Mouse (Mus musculus) G1E (cell line): Measurements from ENCODE around the gene Olfr549. TPM values are rescaled to one million over a fixed set of nuclear protein-coding genes. Genes with fewer than 3 reads are reported as not detected.

Experiments used
- ATAC-seq: 2 replicates; pipeline ENCODE4 v1.8.0; 2016; ENCODE audit warnings: mild to moderate bottlenecking; ENCODE audit not compliant: insufficient number of reproducible peaks, poor library complexity, low FRiP score, severe bottlenecking; ENCODE audit errors: extremely low read depth
- DNase-seq: peaks from one replicate; pipeline ENCODE4 v3.0.0; 2012; ENCODE audit warnings: low spot score
- H3K27me3 ChIP-seq: 2 replicates; pipeline ENCODE4 v1.6.1; 2012; ENCODE audit warnings: mild to moderate bottlenecking, low read length, inconsistent platforms; ENCODE audit not compliant: insufficient read depth
- H3K36me3 ChIP-seq: replicated peaks from 2 replicates; pipeline ENCODE3; 2012; ENCODE audit warnings: mild to moderate bottlenecking, inconsistent platforms
- H3K4me1 ChIP-seq: 2 replicates; pipeline ENCODE4 v1.6.1; 2012; ENCODE audit warnings: low read depth, low read length, inconsistent platforms, mixed read lengths; ENCODE audit not compliant: insufficient read depth
- H3K4me3 ChIP-seq: 2 replicates; pipeline ENCODE4 v1.5.1; 2012; ENCODE audit warnings: low read depth, mild to moderate bottlenecking, inconsistent platforms, low read length, moderate library complexity, mixed read lengths
- H3K9me3 ChIP-seq: replicated peaks from 2 replicates; pipeline ENCODE4 v1.6.1; 2012; ENCODE audit warnings: inconsistent platforms
- CTCF ChIP-seq: IDR thresholded peaks from 2 replicates; pipeline ENCODE4 v1.5.1; 2012; ENCODE audit warnings: low read depth, low read length, inconsistent platforms, mixed read lengths
- GATA1 ChIP-seq: IDR thresholded peaks from 2 replicates; pipeline ENCODE4 v1.6.1; 2012; ENCODE audit warnings: borderline replicate concordance, low read length, inconsistent platforms, mixed read lengths
- GATA2 ChIP-seq: IDR thresholded peaks from 2 replicates; pipeline ENCODE4 v1.6.1; 2012; ENCODE audit warnings: low read depth, low read length, inconsistent platforms, borderline replicate concordance
- POLR2AphosphoS5 ChIP-seq: IDR thresholded peaks from 2 replicates; pipeline ENCODE4 v1.6.1; 2012; ENCODE audit warnings: low read depth, low read length, inconsistent platforms; ENCODE audit not compliant: insufficient replicate concordance
- TAL1 ChIP-seq: conservative IDR thresholded peaks from 2 replicates; pipeline ENCODE4 v1.6.1; 2012; ENCODE audit warnings: low read depth, low read length, inconsistent platforms, mixed read lengths
- polyA plus RNA-seq: library from polyadenylated mRNA; stranded (reverse); fragments of >175 nt; gene quantifications from 2 replicates; pipeline ENCODE4 v1.2.3, GENCODE M21; 2012
- total RNA-seq, 2 experiments: library from RNA; stranded (forward) in 1 of 2; stranded (reverse) in 1 of 2; fragments of 200-1000 nt in 1 of 2; fragments of >200 nt in 1 of 2; fragmentation: Nextera tagmentation in 1 of 2; gene quantifications; 2 replicates each; pipeline ENCODE4 v1.2.3; 2014 to 2017

Gene Olfr549
- not detected in 2 replicates for total RNA-seq (2014; fragmentation: Nextera tagmentation)
- 0.05 and 0.23 TPM in 2 replicates for total RNA-seq (2017)
- polyA plus RNA-seq = not detected in 2 replicates

DNA sequence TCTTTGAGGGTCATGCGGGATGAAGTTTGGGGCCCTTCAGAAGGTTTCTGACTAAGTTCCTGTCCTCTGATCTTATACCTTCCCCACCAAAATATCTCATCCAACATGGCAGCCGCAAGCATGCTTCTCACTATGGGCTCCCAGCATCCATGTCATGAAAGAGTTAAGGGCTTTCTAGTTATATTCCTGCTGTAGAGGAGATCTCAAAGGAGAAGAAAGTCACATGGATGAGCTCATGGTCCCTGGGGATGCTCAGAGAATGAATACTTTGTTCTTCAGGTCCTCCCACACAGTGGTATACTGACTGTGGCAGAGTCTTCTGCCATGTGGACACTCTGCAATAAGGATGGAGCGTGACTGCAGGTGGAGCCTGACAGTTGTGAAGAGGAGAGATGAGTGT, at the start of gene Olfr549:
Gene Olfr549 (plus strand): TSS at position 301 of the 400 bp plus-strand sequence.
- ATAC-seq (no peak), DNase-seq (no peak)
- Histone ChIP-seq H3K4me3 (no peak within 1 kb of the TSS), H3K4me1 (no peaks in the 10 kb centered on the region), H3K9me3 (no peaks in the 10 kb centered on the region), H3K27me3 (peaks cover 17% of the 10 kb centered on the region; the same call in 1 of the 2 replicates), H3K36me3 (no peaks in the 10 kb centered on the region)
- TF ChIP-seq CTCF = no peak
- no peak for TF ChIP-seq TAL1
- TF ChIP-seq GATA2 = no peak
- no peak for TF ChIP-seq POLR2AphosphoS5
- TF ChIP-seq GATA1 = no peak

DNA sequence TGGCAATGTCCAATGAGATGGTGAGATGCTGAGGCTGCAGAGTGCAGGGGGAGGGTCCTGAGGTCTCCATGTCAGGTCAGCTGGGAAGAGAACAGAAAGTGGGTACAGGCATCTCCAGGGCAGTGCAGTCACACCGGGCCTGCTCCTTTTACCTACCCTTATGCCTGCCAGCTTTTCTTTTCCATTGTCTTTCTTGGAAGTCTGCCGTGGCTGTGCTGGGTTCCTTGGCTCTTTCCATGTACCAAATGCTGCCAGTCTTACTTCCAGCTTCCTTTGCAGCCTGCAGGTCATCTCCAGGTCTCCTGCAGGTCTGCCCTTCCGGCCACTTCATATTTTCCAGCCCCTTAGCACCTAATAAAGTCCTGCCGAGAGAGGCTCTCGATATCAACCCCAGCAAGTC, 47.7 kb upstream of the Olfr549 start:
- no peak for DNase-seq
- ATAC-seq = no peak
- no peaks in the 10 kb centered on the region for H3K9me3 ChIP-seq
- H3K4me1 ChIP-seq = peaks cover 1% of the 10 kb centered on the region; the same call in 1 of the 2 replicates
- TF ChIP-seq GATA2 (no peak), POLR2AphosphoS5 (no peak), GATA1 (no peak), CTCF (no peak), TAL1 (no peak)
- peaks cover 33% of the 10 kb centered on the region for H3K27me3 ChIP-seq
- no peaks in the 10 kb centered on the region for H3K36me3 ChIP-seq
- no peak overlapping the region for H3K4me3 ChIP-seq

DNA sequence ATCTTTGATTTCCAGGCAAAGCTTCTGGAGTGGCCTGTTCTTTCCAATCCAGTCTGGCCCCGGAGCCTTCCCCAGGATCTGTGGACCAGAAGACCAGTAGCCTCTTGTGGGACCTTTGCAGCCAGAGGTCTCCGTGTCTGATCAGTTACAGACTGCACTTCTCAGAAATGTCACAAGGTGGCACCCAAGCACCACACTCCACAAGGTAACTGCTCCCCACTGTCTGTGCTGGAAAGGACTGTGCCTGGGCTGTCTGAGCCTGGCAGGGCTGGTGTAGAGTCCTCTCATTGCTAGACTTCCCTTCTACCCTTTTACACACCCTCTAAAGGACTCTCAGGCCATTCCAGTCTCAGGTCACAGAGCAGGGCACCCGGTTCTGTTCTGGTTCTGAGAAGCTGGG, 42.8 kb upstream of the Olfr549 start:
- Histone ChIP-seq H3K4me1 (peaks cover 2% of the 10 kb centered on the region; the same call in 1 of the 2 replicates), H3K27me3 (peaks cover 19% of the 10 kb centered on the region), H3K9me3 (no peaks in the 10 kb centered on the region), H3K36me3 (no peaks in the 10 kb centered on the region), H3K4me3 (no peak overlapping the region)
- ATAC-seq (peak; percentile 63), DNase-seq (peak; percentile 61)
- peak; percentile 80 for TF ChIP-seq CTCF
- no peak for TF ChIP-seq TAL1
- TF ChIP-seq GATA1 = no peak
- no peak for TF ChIP-seq GATA2
- TF ChIP-seq POLR2AphosphoS5 = no peak

DNA sequence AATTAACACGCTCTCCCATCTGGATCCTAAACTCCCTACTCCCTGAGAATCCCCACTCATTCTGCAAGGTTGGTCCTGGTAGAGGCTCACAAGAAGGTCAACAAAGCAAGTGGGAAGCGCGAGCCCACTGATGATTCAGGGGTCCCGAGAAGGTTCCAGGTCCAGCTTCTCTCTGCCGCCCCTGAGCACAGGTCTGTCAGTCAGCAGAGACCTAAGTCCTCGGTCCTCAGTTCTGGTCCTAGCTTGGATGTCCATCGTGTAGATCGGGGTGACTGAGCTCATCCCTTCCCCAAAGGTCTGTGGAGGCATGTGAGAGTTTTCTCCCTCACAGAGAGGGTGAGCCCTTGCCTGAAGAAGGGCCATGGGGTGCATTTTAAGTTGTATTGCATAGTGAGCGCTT, 41.6 kb upstream of the Olfr549 start:
- Histone ChIP-seq H3K27me3 (peaks cover 12% of the 10 kb centered on the region), H3K4me3 (no peak overlapping the region), H3K4me1 (peaks cover 6% of the 10 kb centered on the region), H3K36me3 (no peaks in the 10 kb centered on the region), H3K9me3 (no peaks in the 10 kb centered on the region)
- TF ChIP-seq GATA1 (no peak), TAL1 (no peak), POLR2AphosphoS5 (no peak), CTCF (no peak), GATA2 (no peak)
- ATAC-seq (no peak), DNase-seq (no peak)

DNA sequence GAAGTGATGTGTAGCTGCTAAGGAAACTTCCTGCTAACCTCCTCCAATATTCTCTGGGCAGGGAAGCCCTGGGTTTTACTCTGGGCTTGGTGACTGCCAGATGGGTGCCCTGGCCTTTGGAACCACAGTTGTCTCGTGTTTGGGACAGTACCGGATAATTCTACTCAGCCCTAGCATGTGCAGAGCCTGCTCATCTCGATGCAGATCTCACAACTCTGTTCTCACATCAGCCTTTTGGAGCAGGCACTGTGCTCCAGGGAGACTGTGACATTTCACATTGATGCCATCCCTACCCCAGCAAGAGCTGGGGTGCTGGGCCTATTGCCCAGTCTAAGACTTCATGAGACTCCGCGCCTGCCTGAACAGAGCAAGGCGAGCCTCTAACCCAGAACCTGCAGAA, 41.0 kb upstream of the Olfr549 start:
- no peak for ATAC-seq
- Histone ChIP-seq H3K27me3 (peaks cover 12% of the 10 kb centered on the region), H3K36me3 (no peaks in the 10 kb centered on the region), H3K4me1 (peaks cover 12% of the 10 kb centered on the region), H3K9me3 (no peaks in the 10 kb centered on the region), H3K4me3 (no peak overlapping the region)
- DNase-seq = no peak
- TF ChIP-seq GATA1 = no peak
- TF ChIP-seq TAL1 = no peak
- no peak for TF ChIP-seq CTCF
- TF ChIP-seq GATA2 = no peak
- no peak for TF ChIP-seq POLR2AphosphoS5

DNA sequence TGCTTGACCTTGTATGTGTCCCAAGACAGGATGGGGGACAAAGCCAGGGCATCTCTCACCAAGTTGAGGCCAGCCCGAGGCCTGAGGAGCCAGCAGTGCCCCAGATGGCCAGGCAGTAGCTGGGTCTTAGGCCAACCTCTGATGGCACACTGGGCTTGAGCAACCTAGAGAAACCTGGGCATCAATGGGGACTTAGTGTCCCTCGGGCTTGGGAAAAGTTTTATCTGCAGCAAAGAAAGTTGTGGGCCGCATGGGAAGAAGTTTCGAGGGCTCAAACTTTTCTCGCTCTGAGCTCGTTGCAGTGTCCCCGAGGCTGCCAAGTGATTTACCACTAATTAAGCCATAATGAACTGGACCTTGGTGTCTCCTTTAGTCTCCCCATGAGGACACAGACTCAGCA, 39.9 kb upstream of the Olfr549 start:
- TF ChIP-seq GATA1 = no peak
- TF ChIP-seq CTCF = no peak
- TF ChIP-seq GATA2 = no peak
- no peak for TF ChIP-seq TAL1
- TF ChIP-seq POLR2AphosphoS5 = no peak
- H3K36me3 ChIP-seq = no peaks in the 10 kb centered on the region
- H3K27me3 ChIP-seq = peaks cover 11% of the 10 kb centered on the region
- DNase-seq (no peak), ATAC-seq (no peak)
- no peak overlapping the region for H3K4me3 ChIP-seq
- peaks cover 17% of the 10 kb centered on the region for H3K4me1 ChIP-seq
- no peaks in the 10 kb centered on the region for H3K9me3 ChIP-seq

DNA sequence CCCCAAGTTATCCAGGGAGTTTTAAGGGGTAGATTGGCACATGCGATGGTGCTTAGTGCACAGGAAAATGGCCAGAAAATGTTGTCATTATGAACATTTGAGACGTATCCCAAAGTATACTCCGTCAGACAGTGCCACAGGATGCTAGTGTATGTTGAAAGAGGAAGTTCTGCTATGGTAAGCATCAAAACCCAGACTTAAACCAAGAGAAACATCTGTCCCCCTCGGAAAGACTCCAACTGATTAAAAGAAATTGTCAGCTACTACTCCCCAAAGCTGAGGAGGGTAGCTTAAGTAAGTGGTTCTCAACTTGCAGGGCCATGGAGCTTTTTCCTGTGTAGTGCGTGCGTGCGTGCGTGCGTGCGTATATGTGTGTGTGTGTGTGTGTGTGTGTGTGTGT, 37.7 kb upstream of the Olfr549 start:
- Histone ChIP-seq H3K36me3 (no peaks in the 10 kb centered on the region), H3K9me3 (no peaks in the 10 kb centered on the region), H3K4me3 (no peak overlapping the region), H3K4me1 (peaks cover 17% of the 10 kb centered on the region), H3K27me3 (peaks cover 18% of the 10 kb centered on the region)
- TF ChIP-seq TAL1 (no peak), GATA2 (no peak), POLR2AphosphoS5 (no peak), CTCF (no peak), GATA1 (no peak)
- no peak for DNase-seq
- ATAC-seq = no peak
